Mouse (Mus musculus) erythroblast, embryonic 14.5 days (primary cell): Measurements from ENCODE around the gene Mnt.

Source experiments
- GATA1 ChIP-seq: IDR thresholded peaks from 2 replicates; pipeline ENCODE4 v1.6.1; 2012; ENCODE audit warnings: low read length, inconsistent platforms, mixed read lengths
- TAL1 ChIP-seq: IDR thresholded peaks from 3 replicates; pipeline ENCODE4 v1.6.1; 2012; ENCODE audit warnings: low read length, inconsistent platforms, mixed read lengths

DNA sequence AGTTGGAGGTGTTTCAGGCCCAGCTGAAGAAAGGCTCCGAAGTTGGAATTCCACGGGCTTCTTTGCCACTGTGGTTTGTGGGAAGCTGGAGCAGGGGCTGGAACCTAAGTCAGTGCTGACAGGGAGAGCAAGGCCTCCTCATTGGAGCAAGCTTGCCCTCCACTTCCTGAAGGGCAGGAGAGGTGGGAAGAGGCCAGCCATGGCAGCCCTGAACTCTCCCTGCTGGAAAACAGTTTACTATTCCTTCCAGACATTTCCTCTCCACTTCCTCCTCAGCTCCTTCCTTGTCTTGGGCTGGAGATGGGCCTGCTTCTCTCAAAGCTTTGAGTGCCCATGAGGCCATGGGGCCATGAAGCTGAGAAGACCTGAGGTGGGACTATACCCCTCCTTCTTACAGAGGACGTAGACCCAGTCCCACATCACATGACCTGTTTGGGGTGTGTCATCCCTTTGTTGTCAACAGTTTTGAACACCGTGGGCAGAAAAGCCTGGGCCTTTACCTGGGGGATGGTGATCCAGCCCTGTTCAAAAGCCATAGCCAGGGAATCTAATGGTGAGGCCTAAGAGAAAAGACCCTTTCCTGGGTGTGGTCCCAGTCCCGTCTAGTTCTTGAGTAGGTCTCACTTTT is 4.0 kb downstream of the Mnt start:
- no peak for TF ChIP-seq TAL1
- TF ChIP-seq GATA1, result no peak
